Mouse (Mus musculus): ENCODE measurements around the gene Slc13a4. TPM values are rescaled to one million over a fixed set of nuclear protein-coding genes. Genes with fewer than 3 reads are reported as not detected.

Gene Slc13a4
- total RNA-seq, 2 experiments from 2014 or later: 0.46 TPM

DNA sequence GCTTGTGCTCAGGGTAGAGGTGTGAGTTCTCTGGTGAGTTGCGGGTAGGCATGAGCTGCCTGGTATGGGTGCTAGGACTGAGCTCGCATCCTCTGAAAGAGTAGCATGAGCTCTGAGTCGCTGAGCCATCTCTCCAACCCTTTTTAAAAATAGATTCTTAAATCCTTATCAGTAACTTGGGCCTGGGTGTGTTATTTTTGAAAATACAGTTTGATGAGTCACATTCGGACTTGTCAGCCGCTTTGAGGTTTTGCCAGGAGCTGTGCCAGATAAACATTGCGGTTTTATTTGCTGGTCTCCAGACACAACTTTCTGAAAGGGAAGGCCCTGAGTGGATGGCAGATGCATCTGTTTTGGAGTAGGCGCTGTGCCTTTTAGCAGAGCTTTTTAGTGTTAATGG lies 51.2 kb downstream of the Slc13a4 start:
- peak; percentile 86 to 89 for DNase-seq

- no peak for DNase-seq
Observed at GRCm38 (mm10) chr6:35255017-35255416, 52.9 kb downstream of the Slc13a4 start.

- no peak for DNase-seq
Observed at GRCm38 (mm10) chr6:35254136-35254904, 53.6 kb downstream of the Slc13a4 start.

- no peak for DNase-seq
Observed at GRCm38 (mm10) chr6:35253474-35253873, 54.5 kb downstream of the Slc13a4 start.

DNA sequence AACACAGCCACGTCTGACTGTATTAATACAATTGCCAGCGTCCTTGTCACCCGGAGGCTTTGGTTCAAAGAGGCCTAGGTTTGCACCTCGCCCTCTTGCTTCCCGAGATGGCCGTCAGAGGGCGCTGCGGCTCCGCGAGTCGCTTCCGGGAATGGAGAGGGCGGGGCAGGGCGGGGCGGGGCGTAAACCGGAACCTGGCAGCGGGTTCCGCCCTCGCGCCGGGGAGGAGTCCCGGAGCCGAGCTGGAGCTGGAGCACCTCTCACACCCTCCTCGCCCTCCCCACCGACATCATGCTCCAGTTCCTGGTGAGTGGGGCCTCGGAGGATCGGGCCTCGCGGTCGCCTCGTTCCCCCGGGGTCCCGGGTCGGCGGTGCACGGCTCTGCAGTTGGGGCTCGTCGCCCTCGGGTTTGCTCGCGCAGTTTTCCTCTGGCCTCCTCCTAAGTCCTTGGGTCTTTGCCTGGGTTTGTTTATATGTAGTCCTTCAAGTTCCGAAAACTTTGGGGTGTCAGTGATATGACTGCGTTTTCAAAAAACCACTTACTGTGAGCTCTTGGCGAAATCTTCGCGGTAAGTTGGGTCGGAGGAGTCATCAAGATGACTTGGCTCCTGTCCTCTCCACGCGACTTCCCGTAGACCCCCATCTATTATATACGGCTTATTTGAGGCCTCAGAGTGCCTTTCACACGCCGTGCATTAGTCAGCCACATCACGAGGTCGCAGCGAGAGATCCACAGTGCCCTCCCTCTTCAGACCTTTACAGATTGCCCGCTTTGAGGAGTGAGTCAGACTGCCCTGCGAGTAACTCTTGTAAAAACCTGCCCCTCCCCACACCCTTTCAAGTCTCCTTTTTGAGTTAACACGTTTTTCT lies 55.2 kb downstream of the Slc13a4 start:
- peak; percentile 90 to 94 for DNase-seq

DNA sequence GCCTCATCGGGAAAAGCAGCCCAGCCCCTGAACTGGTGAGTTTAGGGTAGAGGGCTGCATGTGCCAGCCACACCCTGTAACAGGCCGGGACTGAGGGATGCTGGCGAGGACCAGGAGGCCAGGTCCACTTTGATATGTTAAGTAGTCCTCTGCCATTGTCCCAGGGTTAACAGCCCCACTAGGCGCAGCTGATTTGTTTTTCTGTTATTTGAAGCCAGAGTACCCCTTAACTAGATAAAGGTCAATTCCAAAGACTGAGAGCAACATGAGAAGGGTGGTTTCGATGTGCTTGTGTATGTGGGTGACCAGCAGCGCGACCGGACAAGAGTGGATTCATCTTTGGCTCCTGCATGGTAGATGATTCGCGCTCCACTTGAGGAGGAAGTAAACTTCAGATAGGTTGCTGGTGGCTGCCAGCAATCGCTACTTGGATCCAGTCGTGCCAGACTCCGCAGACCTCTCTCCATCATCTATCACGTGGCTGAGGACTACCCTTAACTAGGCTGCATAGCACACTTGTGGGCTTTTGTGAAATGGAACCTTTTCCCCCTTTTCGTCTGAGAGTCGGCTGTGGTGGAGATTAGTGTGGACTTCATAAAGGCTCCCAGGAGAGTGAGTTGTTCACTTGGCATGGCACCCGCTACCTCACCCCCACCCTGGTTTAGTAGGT lies 56.0 kb downstream of the Slc13a4 start:
- no peak for DNase-seq

- DNase-seq: no peak
Observed at GRCm38 (mm10) chr6:35245086-35245485, 62.8 kb downstream of the Slc13a4 start.

DNA sequence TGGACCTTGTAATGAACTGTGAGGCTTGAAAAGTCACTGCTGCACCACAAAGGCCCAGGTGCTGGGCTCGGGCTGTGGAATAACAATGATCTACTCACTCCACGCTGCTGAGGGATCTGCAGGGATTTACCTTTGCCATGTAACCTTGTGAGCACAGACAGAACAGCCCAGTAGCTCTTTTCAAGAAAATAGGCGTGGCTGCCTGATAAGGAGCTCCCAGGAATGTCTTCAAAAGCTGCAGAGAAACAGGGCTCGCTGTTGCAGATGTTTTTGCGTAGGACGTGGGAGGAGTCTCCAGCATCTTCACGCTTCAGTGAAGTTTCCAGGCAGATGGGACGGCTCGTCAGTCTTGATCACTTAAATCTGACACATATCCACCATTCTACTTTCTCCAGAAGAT lies 63.9 kb downstream of the Slc13a4 start:
- DNase-seq: no peak

DNA sequence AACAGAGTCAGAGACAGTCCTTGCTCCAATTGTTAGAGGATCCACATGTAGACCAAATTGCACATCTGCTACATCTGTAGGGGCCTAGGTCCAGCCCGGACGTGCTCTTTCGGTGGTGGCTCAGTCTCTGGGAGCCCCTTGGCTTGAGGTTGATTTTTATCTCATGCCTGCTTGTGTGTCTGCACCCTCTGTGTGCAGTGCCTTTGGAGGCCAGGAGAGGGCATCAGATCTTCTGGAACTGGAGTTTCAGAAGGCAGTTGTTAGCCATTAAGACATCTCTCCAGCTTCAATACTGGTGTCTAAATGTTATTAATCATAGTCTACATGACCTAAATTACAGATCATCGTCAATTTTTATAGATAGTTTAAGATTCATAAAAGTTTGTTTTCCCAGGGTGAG lies 64.7 kb downstream of the Slc13a4 start:
- DNase-seq: no peak

- no peak for DNase-seq
Observed at GRCm38 (mm10) chr6:35236108-35236785, 71.7 kb downstream of the Slc13a4 start.

- DNase-seq: no peak
Observed at GRCm38 (mm10) chr6:35229415-35229814, 78.5 kb downstream of the Slc13a4 start.

- no peak for DNase-seq
Observed at GRCm38 (mm10) chr6:35225696-35226095, 82.2 kb downstream of the Slc13a4 start.

Other genes with a start within 250 kb of the Slc13a4 start
- 10 to 100 TPM; 23.3 to 33.5 TPM for gene Cnot4, start 174.4 kb downstream of the Slc13a4 start, total RNA-seq (2021)
- gene Nup205, start 130.7 kb downstream of the Slc13a4 start, total RNA-seq (2021): 10 to 100 TPM; 31.6 to 42.0 TPM
- 1 to 10 TPM; 1.7 to 4.6 TPM for gene Fam180a, start 18.0 kb upstream of the Slc13a4 start, total RNA-seq (2021)
- 100 to 1,000 TPM; 115 to 130 TPM for gene Mtpn, start 231.8 kb upstream of the Slc13a4 start, total RNA-seq (2021)